Mouse (Mus musculus): ENCODE data around the gene Mief1.

Gene Mief1

GRCm38 (mm10) chr15:80228071-80228800, 5.6 kb upstream of the Mief1 start:
- no peak for DNase-seq (ENCODE audit: low read depth, low spot score)

GRCm38 (mm10) chr15:80232331-80232730, 1.5 kb upstream of the Mief1 start:
- no peak for DNase-seq (ENCODE audit: low read depth, low spot score)

GRCm38 (mm10) chr15:80233053-80233452, 765 bp upstream of the Mief1 start:
- DNase-seq (ENCODE audit: low read depth, low spot score), result no peak

- no peak for DNase-seq (ENCODE audit: low read depth, low spot score)
Observed at GRCm38 (mm10) chr15:80235535-80235934, 1.7 kb downstream of the Mief1 start, which contains the start of gene AC140267.1. AC140267.1 (plus strand) TSS chr15:80235835.

GRCm38 (mm10) chr15:80248135-80248534, 14.3 kb downstream of the Mief1 start:
- DNase-seq (ENCODE audit: low read depth, low spot score), result no peak

GRCm38 (mm10) chr15:80248596-80248995, 14.8 kb downstream of the Mief1 start:
- DNase-seq (ENCODE audit: low read depth, low spot score), result no peak

- no peak for DNase-seq (ENCODE audit: low read depth, low spot score)
Observed at GRCm38 (mm10) chr15:80249672-80250071, 15.9 kb downstream of the Mief1 start.

- no peak for DNase-seq (ENCODE audit: low read depth, low spot score)
Observed at GRCm38 (mm10) chr15:80250586-80250985, 16.8 kb downstream of the Mief1 start.

- no peak for DNase-seq (ENCODE audit: low read depth, low spot score)
Observed at GRCm38 (mm10) chr15:80253530-80253929, 19.7 kb downstream of the Mief1 start.

GRCm38 (mm10) chr15:80254207-80254606, 20.4 kb downstream of the Mief1 start:
- no peak for DNase-seq (ENCODE audit: low read depth, low spot score)

- DNase-seq (ENCODE audit: low read depth, low spot score), result peak; percentile 99
Observed at GRCm38 (mm10) chr15:80254847-80255645, 21.2 kb downstream of the Mief1 start, which contains the start of gene Atf4. Atf4 (plus strand) TSS chr15:80255184.

GRCm38 (mm10) chr15:80255646-80256121, 21.9 kb downstream of the Mief1 start:
- peak; percentile 79 for DNase-seq (ENCODE audit: low read depth, low spot score)

- no peak for DNase-seq (ENCODE audit: low read depth, low spot score)
Observed at GRCm38 (mm10) chr15:80256242-80256641, 22.4 kb downstream of the Mief1 start.

GRCm38 (mm10) chr15:80256656-80257601, 23.1 kb downstream of the Mief1 start:
- DNase-seq (ENCODE audit: low read depth, low spot score), result no peak

- peak; percentile 68 for DNase-seq (ENCODE audit: low read depth, low spot score)
Observed at GRCm38 (mm10) chr15:80257602-80258239, 23.9 kb downstream of the Mief1 start.

GRCm38 (mm10) chr15:80258240-80259170, 24.7 kb downstream of the Mief1 start:
- no peak for DNase-seq (ENCODE audit: low read depth, low spot score)

GRCm38 (mm10) chr15:80259406-80260045, 25.7 kb downstream of the Mief1 start:
- no peak for DNase-seq (ENCODE audit: low read depth, low spot score)

GRCm38 (mm10) chr15:80260677-80261076, 26.9 kb downstream of the Mief1 start:
- DNase-seq (ENCODE audit: low read depth, low spot score), result peak; percentile 55

- DNase-seq (ENCODE audit: low read depth, low spot score), result no peak
Observed at GRCm38 (mm10) chr15:80261100-80261499, 27.3 kb downstream of the Mief1 start.

Data from retina, adult 2 months (tissue).